Mouse (Mus musculus) intestine, embryonic 16.5 days (tissue): ENCODE data around the gene Psmc6. TPM values are rescaled to one million over a fixed set of nuclear protein-coding genes. Genes with fewer than 3 reads are reported as not detected.

ENCODE experiments used
- ATAC-seq: fragments of 200-750 bp; cut with Nextera tagmentation; 2 replicates; pipeline ENCODE4 v1.8.0; 2017; ENCODE audit warnings: moderate TSS enrichment, moderate library complexity
- H3K27ac ChIP-seq: fragments of 300-500 bp; sonication (generic); 2 replicates; pipeline ENCODE4 v1.5.1; 2014; ENCODE audit warnings: mild to moderate bottlenecking, low read length
- H3K27me3 ChIP-seq: fragments of 300-500 bp; sonication (generic); replicated peaks from 2 replicates; pipeline ENCODE4 v1.6.1; 2014; ENCODE audit warnings: low read length, control low read depth, mixed read lengths; ENCODE audit not compliant: control insufficient read depth, insufficient read depth
- H3K36me3 ChIP-seq: fragments of 300-500 bp; sonication (generic); 2 replicates; pipeline ENCODE4 v1.6.1; 2014; ENCODE audit warnings: low read length, control low read depth; ENCODE audit not compliant: control insufficient read depth, insufficient read depth
- H3K4me1 ChIP-seq: fragments of 300-500 bp; sonication (generic); 2 replicates; pipeline ENCODE4 v1.6.1; 2014; ENCODE audit warnings: low read length, control low read depth, mixed read lengths; ENCODE audit not compliant: control insufficient read depth, insufficient read depth
- H3K4me2 ChIP-seq: fragments of 300-500 bp; sonication (generic); 2 replicates; pipeline ENCODE4 v1.6.1; 2014; ENCODE audit warnings: low read depth, low read length, control low read depth
- H3K4me3 ChIP-seq: fragments of 300-500 bp; sonication (generic); 2 replicates; pipeline ENCODE4 v1.5.1; 2014; ENCODE audit warnings: mild to moderate bottlenecking, low read length
- H3K9ac ChIP-seq: fragments of 300-500 bp; sonication (generic); 2 replicates; pipeline ENCODE4 v1.6.1; 2014; ENCODE audit warnings: low read depth, low read length
- H3K9me3 ChIP-seq: fragments of 300-500 bp; sonication (generic); 2 replicates; pipeline ENCODE4 v1.6.1; 2016; ENCODE audit warnings: low read length, control low read depth; ENCODE audit not compliant: control insufficient read depth
- WGBS: fragments of 180-500 bp; shearing (Covaris S2); extraction: QIAGEN DNeasy Blood & Tissue Kit; methylation state at CpG from one replicate; pipeline ENCODE4 v1.1.7; 2014; 5-methylcytosine and 5-hydroxymethylcytosine counted together
- polyA plus RNA-seq: library from polyadenylated mRNA; unstranded; fragments of >200 nt; fragmentation: Nextera tagmentation; extraction: Ambion mirVana; gene quantifications from 2 replicates; pipeline ENCODE4 v1.2.1, GENCODE M21; 2015

The Psmc6 gene
- polyA plus RNA-seq, 1 experiment from 2014 or later, result 124 TPM

DNA sequence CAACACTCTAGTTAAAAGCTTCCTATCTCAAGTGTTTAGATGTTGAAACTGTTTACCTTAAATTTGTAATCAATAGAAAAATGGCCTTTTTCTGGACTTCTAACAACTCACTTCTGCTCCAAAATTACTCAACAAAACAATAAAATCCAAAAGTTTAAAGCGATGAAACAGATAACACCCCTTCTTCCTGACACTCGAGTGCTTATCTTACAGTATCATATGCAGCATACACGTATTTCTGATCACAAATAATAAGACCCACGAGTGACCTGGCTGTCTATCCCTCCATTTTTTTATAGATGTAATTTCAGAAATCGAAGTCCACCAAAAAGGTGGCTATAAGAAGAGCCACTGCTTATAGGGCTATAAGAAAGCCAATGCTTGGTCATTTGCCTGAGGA lies 12.7 kb upstream of the Psmc6 start:
- peak overlapping the region; percentile 73 for H3K4me2 ChIP-seq
- ATAC-seq, result no peak
- H3K9me3 ChIP-seq, result no peaks in the 10 kb centered on the region
- no peaks in the 10 kb centered on the region for H3K36me3 ChIP-seq
- 69% methylated on average over 5 of the region's 5 CpGs for WGBS
- no peak overlapping the region for H3K27ac ChIP-seq
- peaks cover 13% of the 10 kb centered on the region for H3K4me1 ChIP-seq
- peak overlapping the region; percentile 93 for H3K9ac ChIP-seq
- H3K27me3 ChIP-seq, result no peaks in the 10 kb centered on the region
- H3K4me3 ChIP-seq, result peak overlapping the region; percentile 94

- Histone ChIP-seq H3K4me3 (peak overlapping the region; percentile 94), H3K27ac (peak overlapping the region; percentile 97), H3K27me3 (no peaks in the 10 kb centered on the region), H3K9ac (peak overlapping the region; percentile 93), H3K36me3 (no peaks in the 10 kb centered on the region), H3K9me3 (no peaks in the 10 kb centered on the region), H3K4me1 (peaks cover 16% of the 10 kb centered on the region), H3K4me2 (peak overlapping the region; percentile 73)
- peak; percentile 13; the same call in 1 of the 2 replicates for ATAC-seq
- WGBS, result under 1% methylated on average over 34 of the region's 38 CpGs
Observed at GRCm38 (mm10) chr14:45317921-45318411, 11.6 kb upstream of the Psmc6 start.

DNA sequence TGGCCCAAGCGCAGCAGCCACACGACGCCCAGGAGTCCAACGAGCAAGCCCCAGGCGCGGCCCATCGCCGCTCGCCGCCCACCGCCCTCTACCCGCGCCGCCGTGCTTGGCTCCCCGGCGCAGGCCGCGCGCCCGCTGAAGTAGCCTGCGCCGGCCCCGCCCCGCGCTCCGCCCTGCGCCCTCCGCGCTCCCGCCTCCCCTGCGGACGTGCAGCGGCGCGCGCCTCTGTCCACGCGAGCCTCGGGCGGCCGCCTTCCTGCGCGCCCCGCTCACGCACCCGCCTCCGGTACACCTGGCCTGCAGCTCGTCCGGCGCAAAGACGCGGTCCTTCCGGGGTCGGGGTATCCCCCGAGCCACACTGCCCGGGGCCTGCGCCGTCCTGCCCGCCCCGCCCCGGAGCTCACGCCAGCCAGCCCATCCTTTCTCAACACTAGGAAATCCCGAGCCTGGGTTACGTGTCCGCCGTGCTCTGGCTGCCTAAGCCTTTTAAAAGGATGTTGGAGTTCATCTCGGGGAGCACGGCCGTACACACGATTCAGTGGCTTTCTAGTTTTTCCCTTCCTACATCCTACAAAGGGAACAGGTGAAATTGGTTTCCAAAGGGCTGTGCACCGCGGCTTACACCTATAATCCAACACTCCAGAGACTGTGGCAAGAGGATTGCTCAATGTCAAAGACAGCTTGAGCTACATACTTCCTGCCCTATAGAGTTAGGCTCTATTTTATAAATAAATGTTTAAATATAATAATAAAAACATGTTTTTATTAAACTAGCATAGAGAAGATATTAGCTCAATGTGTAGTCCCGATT lies 11.0 kb upstream of the Psmc6 start, which contains the start of gene Ero1l:
Gene Ero1l (minus strand): TSS at position 346 of the 811 bp plus-strand sequence.
- ATAC-seq, result peak; percentile 94
- Histone ChIP-seq H3K4me2 (peak within 1 kb of the TSS; percentile 73), H3K27ac (peak within 1 kb of the TSS; percentile 97), H3K9me3 (no peaks in the 10 kb centered on the region), H3K9ac (peak within 1 kb of the TSS; percentile 93), H3K36me3 (no peaks in the 10 kb centered on the region), H3K27me3 (no peaks in the 10 kb centered on the region), H3K4me3 (peak within 1 kb of the TSS; percentile 94), H3K4me1 (peaks cover 16% of the 10 kb centered on the region)
- WGBS, result 2% methylated on average over 58 of the region's 74 CpGs

DNA sequence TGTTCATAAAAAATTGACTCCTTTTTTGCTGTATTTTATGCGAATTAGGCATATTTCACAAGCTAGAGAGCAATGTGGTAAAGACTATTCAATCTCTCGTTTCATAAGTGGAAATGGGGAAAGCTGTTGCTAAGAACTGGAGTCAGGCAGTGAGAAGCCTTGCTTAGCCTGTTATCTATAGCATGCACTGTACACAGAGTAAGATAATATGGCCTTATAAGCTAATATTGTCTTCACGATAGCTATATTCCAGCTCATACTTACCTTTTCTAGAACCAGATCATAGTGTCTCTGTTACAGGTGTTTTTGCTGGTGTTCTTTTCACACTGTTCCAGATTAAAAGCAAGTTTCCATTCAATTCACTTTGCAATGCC lies 10.4 kb upstream of the Psmc6 start:
- Histone ChIP-seq H3K4me2 (no peak overlapping the region), H3K27me3 (no peaks in the 10 kb centered on the region), H3K4me3 (no peak overlapping the region), H3K4me1 (peaks cover 16% of the 10 kb centered on the region), H3K36me3 (no peaks in the 10 kb centered on the region), H3K9me3 (no peaks in the 10 kb centered on the region), H3K9ac (no peak overlapping the region), H3K27ac (no peak overlapping the region; the same call in none of the 2 replicates)
- ATAC-seq, result no peak
- 54% methylated on average over 3 of the region's 3 CpGs for WGBS

DNA sequence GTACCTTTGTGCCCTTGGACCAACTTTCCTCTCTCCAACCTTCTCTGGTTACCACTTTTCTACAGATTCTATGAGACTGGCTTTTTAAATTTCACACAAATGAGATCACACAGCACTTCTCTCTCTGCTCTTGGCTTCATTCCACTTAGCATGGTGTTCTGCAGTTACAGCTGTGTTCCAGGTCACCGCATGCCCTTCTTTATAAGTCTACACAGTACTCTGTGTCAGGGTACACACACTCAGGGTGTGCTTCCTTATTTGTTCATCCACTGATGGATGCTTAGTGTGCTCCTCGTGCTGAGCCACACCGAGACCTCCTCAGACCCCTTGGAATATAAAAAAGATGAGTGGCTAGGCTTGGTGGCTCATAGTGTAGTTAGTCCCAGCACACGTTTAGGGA lies 9.5 kb upstream of the Psmc6 start:
- Histone ChIP-seq H3K4me1 (peaks cover 16% of the 10 kb centered on the region), H3K9ac (no peak overlapping the region), H3K9me3 (no peaks in the 10 kb centered on the region), H3K27ac (no peak overlapping the region), H3K4me2 (no peak overlapping the region), H3K27me3 (no peaks in the 10 kb centered on the region), H3K4me3 (no peak overlapping the region), H3K36me3 (no peaks in the 10 kb centered on the region)
- WGBS, result 81% methylated on average over 4 of the region's 4 CpGs
- no peak for ATAC-seq

DNA sequence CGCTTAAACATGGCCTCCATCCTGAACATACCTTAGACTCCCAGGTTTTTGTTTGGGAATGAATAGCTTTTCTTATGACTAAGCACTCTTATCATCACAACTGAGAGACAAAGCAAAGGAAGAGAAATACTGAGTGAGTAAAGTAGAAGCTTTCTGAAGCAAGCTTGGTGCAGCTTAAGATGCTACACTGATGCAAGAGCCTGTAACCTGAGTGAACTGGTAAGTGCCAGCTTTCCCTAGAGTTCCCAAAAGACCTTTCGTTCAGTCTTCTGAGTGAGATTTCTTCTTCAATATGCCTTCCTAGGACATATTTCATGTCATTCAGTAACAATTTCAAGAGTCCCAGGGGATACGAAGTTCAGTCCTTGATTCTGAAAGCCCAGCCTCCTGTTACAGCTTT lies 8.5 kb upstream of the Psmc6 start:
- Histone ChIP-seq H3K4me2 (no peak overlapping the region), H3K36me3 (no peaks in the 10 kb centered on the region), H3K9ac (no peak overlapping the region), H3K9me3 (no peaks in the 10 kb centered on the region), H3K4me1 (peaks cover 16% of the 10 kb centered on the region), H3K27me3 (no peaks in the 10 kb centered on the region), H3K27ac (no peak overlapping the region; the same call in 1 of the 2 replicates), H3K4me3 (no peak overlapping the region)
- ATAC-seq, result no peak
- 83% methylated on average over 3 of the region's 3 CpGs for WGBS

- ATAC-seq, result no peak
- no peak overlapping the region for H3K9ac ChIP-seq
- no peaks in the 10 kb centered on the region for H3K27me3 ChIP-seq
- WGBS, result 60% methylated on average over 5 of the region's 5 CpGs
- no peaks in the 10 kb centered on the region for H3K9me3 ChIP-seq
- peak overlapping the region; percentile 72 for H3K27ac ChIP-seq
- H3K4me2 ChIP-seq, result no peak overlapping the region
- H3K4me1 ChIP-seq, result peaks cover 16% of the 10 kb centered on the region
- no peaks in the 10 kb centered on the region for H3K36me3 ChIP-seq
- H3K4me3 ChIP-seq, result no peak overlapping the region
Observed at GRCm38 (mm10) chr14:45321622-45322021, 8.0 kb upstream of the Psmc6 start.

DNA sequence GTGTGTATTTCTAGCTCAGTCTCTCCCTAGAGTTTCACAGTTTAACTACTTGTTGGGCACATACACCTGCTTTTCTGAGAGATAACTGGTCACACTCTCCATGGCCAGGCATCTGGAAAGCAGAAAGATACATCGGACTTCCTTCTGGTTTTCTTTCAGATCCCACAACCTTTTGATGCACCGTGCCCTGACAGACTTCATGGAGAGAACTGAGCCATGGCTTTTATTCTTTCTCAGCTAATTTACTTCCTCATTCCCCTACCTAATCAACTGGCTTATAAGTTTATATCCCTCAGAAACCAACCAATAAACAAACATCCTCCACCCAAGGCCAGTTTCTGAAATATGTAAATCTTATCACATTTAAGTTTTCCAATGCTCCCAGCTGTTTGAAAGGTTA lies 7.1 kb upstream of the Psmc6 start:
- no peak overlapping the region for H3K27ac ChIP-seq
- no peak overlapping the region for H3K9ac ChIP-seq
- no peak overlapping the region for H3K4me3 ChIP-seq
- no peak overlapping the region for H3K4me2 ChIP-seq
- H3K9me3 ChIP-seq, result no peaks in the 10 kb centered on the region
- WGBS, result 91% methylated on average over 2 of the region's 2 CpGs
- H3K36me3 ChIP-seq, result no peaks in the 10 kb centered on the region
- ATAC-seq, result no peak
- no peaks in the 10 kb centered on the region for H3K27me3 ChIP-seq
- peaks cover 11% of the 10 kb centered on the region for H3K4me1 ChIP-seq

DNA sequence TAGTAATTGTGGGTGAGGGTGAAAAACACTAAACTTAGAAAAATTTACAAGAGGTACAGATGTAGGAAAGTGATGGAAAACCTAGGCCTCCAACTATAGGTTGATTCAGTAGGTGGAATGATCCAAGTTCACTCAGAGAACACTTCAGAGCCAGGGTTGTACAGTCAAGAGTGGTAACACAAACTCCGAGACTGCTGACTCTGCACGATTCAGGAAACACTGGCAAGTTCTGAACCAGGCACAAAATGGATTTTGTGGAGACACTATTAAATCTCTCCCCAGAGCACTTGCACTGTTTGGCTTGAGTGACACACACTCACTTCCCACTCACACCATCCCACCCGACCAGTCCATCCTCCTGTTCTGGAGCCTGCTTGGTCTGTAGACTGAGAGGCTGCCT lies 6.3 kb upstream of the Psmc6 start:
- H3K27ac ChIP-seq, result no peak overlapping the region
- H3K9ac ChIP-seq, result no peak overlapping the region
- WGBS, result 78% methylated on average over 3 of the region's 3 CpGs
- ATAC-seq, result no peak
- no peak overlapping the region for H3K4me3 ChIP-seq
- no peaks in the 10 kb centered on the region for H3K9me3 ChIP-seq
- H3K27me3 ChIP-seq, result no peaks in the 10 kb centered on the region
- no peak overlapping the region for H3K4me2 ChIP-seq
- H3K36me3 ChIP-seq, result no peaks in the 10 kb centered on the region
- H3K4me1 ChIP-seq, result peaks cover 10% of the 10 kb centered on the region
